12 mouse cellular contexts compared by ENCODE assay signal in the genomic region with DNA sequence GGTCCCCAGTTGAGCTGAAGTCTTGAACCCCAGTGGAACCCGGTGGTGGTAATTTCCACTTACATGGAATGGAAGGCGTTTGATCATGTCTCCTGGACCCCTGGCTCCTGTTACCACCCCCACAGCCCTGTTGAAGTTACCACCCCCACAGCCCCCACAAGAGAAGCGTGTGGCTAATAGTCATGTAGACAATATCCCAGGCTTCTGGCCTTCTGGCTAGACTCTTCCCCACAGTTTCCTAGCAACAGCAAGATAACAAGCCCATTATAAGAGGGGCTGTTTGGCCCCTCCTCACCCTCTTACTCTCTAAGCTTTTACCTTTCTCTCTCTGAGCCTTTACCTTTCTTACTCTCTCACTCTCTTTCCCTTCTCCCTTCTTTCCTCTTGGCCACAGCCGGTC.
A peak's percentile ranks its signal among the peaks of the same experiment; 100 is the strongest.
DNase-seq lines count a peak whose midpoint lies in the region; ATAC-seq and TF ChIP-seq lines count a peak whose summit lies in the region.
"Had no signal": no experiment of that assay in that cellular context is flagged by ENCODE, and none has a peak within 500 bp of the region (broad histone marks: within the 10 kb centered on the region; RNA-seq: fewer than 3 reads in every experiment).

No protein-coding gene starts in this region.

- no peak overlapping the region for H3K4me2 ChIP-seq in embryonic facial prominence, embryonic 14.5 days (ENCODE audit: low read depth, low read length)
- no peak overlapping the region for H3K4me2 ChIP-seq in hindbrain, embryonic 15.5 days
- no peak overlapping the region for H3K4me2 ChIP-seq in neural tube, embryonic 15.5 days

- H3K9me3 ChIP-seq in embryonic facial prominence, embryonic 14.5 days (ENCODE audit: control insufficient read depth, low read length) = no peaks in the 10 kb centered on the region
- H3K9me3 ChIP-seq in hindbrain, embryonic 15.5 days = no peaks in the 10 kb centered on the region
- no peaks in the 10 kb centered on the region for H3K9me3 ChIP-seq in neural tube, embryonic 15.5 days (replicated peaks)

- WGBS in embryonic facial prominence, embryonic 14.5 days = 53% methylated on average over 4 of the region's 4 CpGs
- WGBS in hindbrain, embryonic 15.5 days = 58% methylated on average over 4 of the region's 4 CpGs
- 45% methylated on average over 4 of the region's 4 CpGs for WGBS in neural tube, embryonic 15.5 days

- no peak for TF ChIP-seq CTCF in left cerebral cortex, adult 2 months (IDR thresholded peaks at IDR 0.05)

- DNase-seq in left cerebral cortex, adult 2 months (ENCODE audit: extremely low spot score in 1 of 2, low spot score in 2 of 2) = no peak
- no peak for DNase-seq in left cerebral cortex, postnatal 10 days (ENCODE audit: extremely low spot score in 1 of 2, low spot score in 2 of 2)
- DNase-seq in embryonic facial prominence, embryonic 14.5 days (ENCODE audit: low spot score) = no peak
- DNase-seq in thymus, postnatal 14 days = no peak
- DNase-seq in thymus, postnatal 4 days = no peak
- no peak for DNase-seq in cerebellum, postnatal 10 days
- DNase-seq: kidney, adult 11 months; layer of hippocampus, postnatal 36 days; lung, adult 2 months had no signal

- no peaks in the 10 kb centered on the region for H3K27me3 ChIP-seq in embryonic facial prominence, embryonic 14.5 days (replicated peaks; ENCODE audit: control insufficient read depth, insufficient read depth, low read length)
- H3K27me3 ChIP-seq in hindbrain, embryonic 15.5 days = no peaks in the 10 kb centered on the region
- H3K27me3 ChIP-seq in neural tube, embryonic 15.5 days (replicated peaks) = no peaks in the 10 kb centered on the region
- H3K27me3 ChIP-seq: CH12.LX had no signal

- no peak for ATAC-seq in embryonic facial prominence, embryonic 14.5 days (ENCODE audit: low read depth)
- ATAC-seq in hindbrain, embryonic 15.5 days (ENCODE audit: low FRiP score, low read depth) = no peak
- 0 out of 2 replicates have a peak, but pooled peaks have one; percentile 3 for ATAC-seq in neural tube, embryonic 15.5 days (ENCODE audit: low FRiP score)

- intact Hi-C loops in left cerebral cortex, adult 2 months (cut with DNase I) = loop anchor here (5.0 kb wide), 2 partner anchors 50 to 150 kb away; no protein-coding TSS in a partner anchor
- intact Hi-C loops in left cerebral cortex, postnatal 10 days (cut with DNase I) = no loop called here

- peak overlapping the region; percentile 32; the same call in 1 of the 2 replicates for H3K27ac ChIP-seq in left cerebral cortex, adult 2 months
- H3K27ac ChIP-seq in embryonic facial prominence, embryonic 14.5 days (replicated peaks; ENCODE audit: low read depth, low read length) = peak overlapping the region; percentile 1
- peak overlapping the region; percentile 73 for H3K27ac ChIP-seq in hindbrain, embryonic 15.5 days (replicated peaks)
- H3K27ac ChIP-seq in neural tube, embryonic 15.5 days (replicated peaks) = peak overlapping the region; percentile 58

- no peak overlapping the region for H3K9ac ChIP-seq in embryonic facial prominence, embryonic 14.5 days (ENCODE audit: low read depth, low read length)
- H3K9ac ChIP-seq in hindbrain, embryonic 15.5 days = no peak overlapping the region
- H3K9ac ChIP-seq in neural tube, embryonic 15.5 days (replicated peaks) = no peak overlapping the region

- peaks cover 7% of the 10 kb centered on the region; the same call in 1 of the 2 replicates for H3K4me1 ChIP-seq in embryonic facial prominence, embryonic 14.5 days (ENCODE audit: control insufficient read depth, insufficient read depth, low read length)
- H3K4me1 ChIP-seq in hindbrain, embryonic 15.5 days (replicated peaks) = peaks cover 40% of the 10 kb centered on the region
- peaks cover 35% of the 10 kb centered on the region for H3K4me1 ChIP-seq in neural tube, embryonic 15.5 days

- H3K36me3 ChIP-seq in embryonic facial prominence, embryonic 14.5 days (ENCODE audit: control insufficient read depth, insufficient read depth, low read length) = peaks cover 49% of the 10 kb centered on the region
- H3K36me3 ChIP-seq in hindbrain, embryonic 15.5 days = peaks cover 29% of the 10 kb centered on the region
- H3K36me3 ChIP-seq in neural tube, embryonic 15.5 days = peaks cover 45% of the 10 kb centered on the region

- no peak overlapping the region for H3K4me3 ChIP-seq in left cerebral cortex, adult 2 months
- H3K4me3 ChIP-seq in embryonic facial prominence, embryonic 14.5 days (ENCODE audit: low read depth, low read length) = no peak overlapping the region
- H3K4me3 ChIP-seq in hindbrain, embryonic 15.5 days = no peak overlapping the region
- H3K4me3 ChIP-seq in neural tube, embryonic 15.5 days (replicated peaks) = no peak overlapping the region

Comparison
In these comparisons a context has a peak if more than half of its experiments do, and no peak if none do; other contexts are left out.
1. H3K27ac ChIP-seq: peak in every context shown above with its lines; median percentile 73 in hindbrain, embryonic 15.5 days; 58 in neural tube, embryonic 15.5 days; 32 in left cerebral cortex, adult 2 months; 1 in embryonic facial prominence, embryonic 14.5 days.